Mouse (Mus musculus) limb, embryonic 14.5 days (tissue): ENCODE measurements around the gene Gm21958. TPM values are rescaled to one million over a fixed set of nuclear protein-coding genes. Genes with fewer than 3 reads are reported as not detected.

Experiments used
- ATAC-seq: fragments of 200-750 bp; cut with Nextera tagmentation; 2 replicates; pipeline ENCODE4 v1.8.0; 2017; ENCODE audit warnings: low read depth, moderate number of reproducible peaks, moderate TSS enrichment; ENCODE audit not compliant: low FRiP score
- DNase-seq: peaks from one replicate; pipeline ENCODE4 v3.0.0-alpha.2; 2015; ENCODE audit warnings: low spot score
- H3K27ac ChIP-seq: fragments of 300-500 bp; sonication (generic); replicated peaks from 2 replicates; pipeline ENCODE4 v1.5.1; 2014; ENCODE audit warnings: low read depth, mild to moderate bottlenecking, low read length, moderate library complexity, mixed read lengths
- H3K27me3 ChIP-seq: fragments of 300-500 bp; sonication (generic); 2 replicates; pipeline ENCODE4 v1.6.1; 2014; ENCODE audit warnings: low read length, mixed read lengths; ENCODE audit not compliant: control insufficient read depth, insufficient read depth
- H3K36me3 ChIP-seq: fragments of 300-500 bp; sonication (generic); 2 replicates; pipeline ENCODE4 v1.6.1; 2014; ENCODE audit warnings: mild to moderate bottlenecking, low read length, moderate library complexity, mixed read lengths; ENCODE audit not compliant: control insufficient read depth, insufficient read depth
- H3K4me1 ChIP-seq: fragments of 300-500 bp; sonication (generic); 2 replicates; pipeline ENCODE4 v1.6.1; 2014; ENCODE audit warnings: antibody characterized with exemption, low read length, mixed read lengths; ENCODE audit not compliant: control insufficient read depth, insufficient read depth
- H3K4me2 ChIP-seq: fragments of 300-500 bp; sonication (generic); replicated peaks from 2 replicates; pipeline ENCODE4 v1.6.1; 2014; ENCODE audit warnings: low read depth, mild to moderate bottlenecking, low read length, moderate library complexity; ENCODE audit not compliant: severe bottlenecking
- H3K4me3 ChIP-seq: fragments of 300-500 bp; sonication (generic); replicated peaks from 2 replicates; pipeline ENCODE4 v1.5.1; 2014; ENCODE audit warnings: low read length
- H3K9ac ChIP-seq: fragments of 300-500 bp; sonication (generic); 2 replicates; pipeline ENCODE4 v1.6.1; 2014; ENCODE audit warnings: mild to moderate bottlenecking, low read depth, low read length, moderate library complexity; ENCODE audit not compliant: severe bottlenecking
- H3K9me3 ChIP-seq: fragments of 300-500 bp; sonication (generic); 2 replicates; pipeline ENCODE4 v1.6.1; 2016; ENCODE audit warnings: low read length; ENCODE audit not compliant: control insufficient read depth
- POLR2A ChIP-seq: fragments of 200-500 bp; IDR thresholded peaks from 2 replicates; pipeline ENCODE4 v1.8.0; 2012; ENCODE audit warnings: inconsistent platforms, mild to moderate bottlenecking, moderate library complexity, borderline replicate concordance; ENCODE audit not compliant: insufficient read depth, insufficient read length; ENCODE audit errors: extremely low read depth
- WGBS: fragments of 180-500 bp; shearing (Covaris S2); extraction: QIAGEN DNeasy Blood & Tissue Kit; methylation state at CpG from one replicate; pipeline ENCODE4 v1.1.7; 2014; 5-methylcytosine and 5-hydroxymethylcytosine counted together
- polyA plus RNA-seq, 2 experiments: library from polyadenylated mRNA; depleted of rRNA in 1 of 2; stranded (reverse) in 1 of 2; unstranded in 1 of 2; fragments of >200 nt; fragmentation: Nextera tagmentation in 1 of 2; extraction: Ambion mirVana in 1 of 2; gene quantifications; 2 replicates each; pipeline versions ENCODE4 v1.2.1 to v1.2.3; 2012 to 2014

The Gm21958 gene
- polyA plus RNA-seq, 2 experiments: not detected

DNA sequence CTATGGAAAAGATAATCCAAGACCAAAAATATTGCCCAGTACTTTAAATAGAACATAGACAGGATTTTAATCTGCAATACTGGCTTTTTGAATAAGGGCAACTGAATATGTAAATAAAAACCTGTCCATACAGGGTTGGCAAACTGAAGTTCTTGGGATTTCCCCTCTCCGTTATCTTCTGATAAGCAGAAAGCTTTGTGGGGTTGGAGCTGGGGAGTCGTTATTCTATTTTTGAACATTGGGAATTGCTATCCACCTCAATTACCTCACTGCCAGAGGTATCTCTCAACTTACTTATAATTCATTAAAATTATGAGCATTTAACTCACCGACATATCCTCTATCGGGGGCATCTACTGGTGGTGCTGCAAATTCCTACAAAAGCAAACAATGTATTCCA, 18.2 kb upstream of the Gm21958 start:
- peaks cover 49% of the 10 kb centered on the region for H3K36me3 ChIP-seq
- no peaks in the 10 kb centered on the region for H3K27me3 ChIP-seq
- DNase-seq (no peak), ATAC-seq (no peak)
- TF ChIP-seq POLR2A: no peak
- no peak overlapping the region for H3K27ac ChIP-seq
- H3K9ac ChIP-seq: no peak overlapping the region
- 88% methylated on average over 4 of the region's 4 CpGs for WGBS
- H3K9me3 ChIP-seq: no peaks in the 10 kb centered on the region
- 0 out of 2 replicates have a peak, but pooled peaks cover 3% of the 10 kb centered on the region for H3K4me1 ChIP-seq
- H3K4me2 ChIP-seq: no peak overlapping the region
- no peak overlapping the region for H3K4me3 ChIP-seq

GRCm38 (mm10) chr3:54731626-54732150, 17.5 kb upstream of the Gm21958 start:
- TF ChIP-seq POLR2A: no peak
- no peak for DNase-seq
- peaks cover 55% of the 10 kb centered on the region for H3K36me3 ChIP-seq

GRCm38 (mm10) chr3:54728100-54728499, 13.9 kb upstream of the Gm21958 start:
- H3K4me2 ChIP-seq: no peak overlapping the region
- no peak for TF ChIP-seq POLR2A
- H3K36me3 ChIP-seq: peaks cover 77% of the 10 kb centered on the region
- no peak overlapping the region for H3K9ac ChIP-seq
- ATAC-seq (no peak), DNase-seq (no peak)
- 92% methylated on average over 6 of the region's 6 CpGs for WGBS
- H3K4me1 ChIP-seq: no peaks in the 10 kb centered on the region
- H3K27ac ChIP-seq: no peak overlapping the region
- H3K4me3 ChIP-seq: no peak overlapping the region
- no peaks in the 10 kb centered on the region for H3K27me3 ChIP-seq
- H3K9me3 ChIP-seq: no peaks in the 10 kb centered on the region

More at GRCm38 (mm10) chr3:54731626-54732150, 17.5 kb upstream of the Gm21958 start:
- H3K4me3 ChIP-seq: no peak overlapping the region
- H3K4me1 ChIP-seq: 0 out of 2 replicates have a peak, but pooled peaks cover 3% of the 10 kb centered on the region
- no peaks in the 10 kb centered on the region for H3K9me3 ChIP-seq
- no peak overlapping the region for H3K27ac ChIP-seq
- no peak overlapping the region for H3K4me2 ChIP-seq
- no peak overlapping the region for H3K9ac ChIP-seq
- H3K27me3 ChIP-seq: no peaks in the 10 kb centered on the region
- no peak for ATAC-seq
- 30% methylated on average over 8 of the region's 8 CpGs for WGBS

- H3K4me3 ChIP-seq: no peak overlapping the region
- H3K27ac ChIP-seq: no peak overlapping the region
- WGBS: 98% methylated on average over 2 of the region's 2 CpGs
- no peaks in the 10 kb centered on the region for H3K4me1 ChIP-seq
- H3K4me2 ChIP-seq: no peak overlapping the region
- ATAC-seq (no peak), DNase-seq (no peak)
- H3K27me3 ChIP-seq: no peaks in the 10 kb centered on the region
- TF ChIP-seq POLR2A: no peak
- H3K9ac ChIP-seq: no peak overlapping the region
- no peaks in the 10 kb centered on the region for H3K9me3 ChIP-seq
- peaks cover 83% of the 10 kb centered on the region for H3K36me3 ChIP-seq
These were observed 13.4 kb upstream of the Gm21958 start for GRCm38 (mm10) chr3:54727588-54727987.

DNA sequence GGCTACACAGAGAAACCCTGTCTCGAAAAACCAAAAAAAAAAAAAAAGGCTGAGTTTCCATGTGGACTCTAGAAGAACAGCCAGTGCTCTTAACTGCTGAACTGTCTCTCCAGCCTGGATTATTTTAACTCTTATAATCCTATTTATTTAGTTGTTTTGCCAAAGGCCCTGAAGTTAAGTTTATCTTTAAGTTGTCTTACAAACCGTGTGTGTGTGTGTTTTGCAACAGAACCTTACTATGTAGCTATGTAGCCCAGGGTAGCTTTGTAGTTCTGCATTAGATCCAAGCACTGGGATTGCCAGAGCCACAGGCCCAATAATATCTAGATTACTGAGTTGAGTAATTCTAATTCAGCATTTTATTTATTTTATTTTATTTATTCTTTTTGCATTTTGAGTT, 11.2 kb upstream of the Gm21958 start:
- no peaks in the 10 kb centered on the region for H3K4me1 ChIP-seq
- H3K27ac ChIP-seq: no peak overlapping the region
- 90% methylated on average over 2 of the region's 2 CpGs for WGBS
- peaks cover 86% of the 10 kb centered on the region for H3K36me3 ChIP-seq
- H3K9me3 ChIP-seq: no peaks in the 10 kb centered on the region
- no peak overlapping the region for H3K4me3 ChIP-seq
- ATAC-seq (no peak), DNase-seq (no peak)
- TF ChIP-seq POLR2A: no peak
- no peaks in the 10 kb centered on the region for H3K27me3 ChIP-seq
- H3K4me2 ChIP-seq: no peak overlapping the region
- no peak overlapping the region for H3K9ac ChIP-seq
